Mouse (Mus musculus) kidney, embryonic 16.5 days (tissue): ENCODE results near the gene Slco2a1. TPM values are rescaled to one million over a fixed set of nuclear protein-coding genes. Genes with fewer than 3 reads are reported as not detected.

Experiments
- ATAC-seq: fragments of 200-750 bp; cut with Nextera tagmentation; 2 replicates; pipeline ENCODE4 v1.8.0; 2017; ENCODE audit warnings: moderate TSS enrichment; ENCODE audit not compliant: low FRiP score, low TSS enrichment
- H3K27ac ChIP-seq: fragments of 300-500 bp; sonication (generic); 2 replicates; pipeline ENCODE4 v1.5.1; 2014; ENCODE audit warnings: low read length
- H3K27me3 ChIP-seq: fragments of 300-500 bp; sonication (generic); 2 replicates; pipeline ENCODE4 v1.6.1; 2014; ENCODE audit warnings: low read length, control low read depth, mixed read lengths; ENCODE audit not compliant: insufficient read depth
- H3K36me3 ChIP-seq: fragments of 300-500 bp; sonication (generic); 2 replicates; pipeline ENCODE4 v1.6.1; 2014; ENCODE audit warnings: low read length, control low read depth, mixed read lengths; ENCODE audit not compliant: insufficient read depth
- H3K4me1 ChIP-seq: fragments of 300-500 bp; sonication (generic); 2 replicates; pipeline ENCODE4 v1.6.1; 2014; ENCODE audit warnings: low read length, control low read depth, mixed read lengths; ENCODE audit not compliant: insufficient read depth
- H3K4me2 ChIP-seq: fragments of 300-500 bp; sonication (generic); replicated peaks from 2 replicates; pipeline ENCODE4 v1.6.1; 2014; ENCODE audit warnings: low read depth, low read length
- H3K4me3 ChIP-seq: fragments of 300-500 bp; sonication (generic); 2 replicates; pipeline ENCODE4 v1.5.1; 2014; ENCODE audit warnings: mild to moderate bottlenecking, low read length
- H3K9ac ChIP-seq: fragments of 300-500 bp; sonication (generic); replicated peaks from 2 replicates; pipeline ENCODE4 v1.6.1; 2014; ENCODE audit warnings: low read length
- H3K9me3 ChIP-seq: fragments of 300-500 bp; sonication (generic); 2 replicates; pipeline ENCODE4 v1.6.1; 2016; ENCODE audit warnings: low read length, control low read depth
- WGBS: fragments of 180-500 bp; shearing (Covaris S2); extraction: QIAGEN DNeasy Blood & Tissue Kit; methylation state at CpG from one replicate; pipeline ENCODE4 v1.1.7; 2014; 5-methylcytosine and 5-hydroxymethylcytosine counted together
- polyA plus RNA-seq: library from polyadenylated mRNA; unstranded; fragments of >200 nt; fragmentation: Nextera tagmentation; extraction: Ambion mirVana; gene quantifications from 2 replicates; pipeline ENCODE4 v1.2.1, GENCODE M21; 2015

Slco2a1 gene
- polyA plus RNA-seq, 1 experiment from 2014 or later: 8.2 TPM

DNA sequence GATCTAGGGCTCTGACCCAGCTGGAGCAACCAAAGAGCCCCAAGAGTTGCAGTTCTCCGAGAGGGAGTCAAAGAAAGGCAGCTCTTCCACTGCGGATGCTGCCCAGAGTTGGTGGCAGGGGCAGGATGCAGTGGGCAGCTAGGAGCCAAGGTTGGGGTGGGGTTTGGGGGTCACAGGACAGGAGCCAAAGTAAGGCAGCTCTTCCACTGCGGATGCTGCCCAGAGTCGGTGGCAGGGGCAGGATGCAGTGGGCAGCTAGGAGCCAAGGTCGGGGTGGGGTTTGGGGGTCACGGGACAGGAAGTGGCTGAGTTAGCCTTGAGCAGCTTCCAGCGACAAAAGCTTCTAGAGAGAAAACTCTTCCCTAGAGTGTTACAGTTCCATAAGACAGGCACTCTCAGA is 65.3 kb downstream of the Slco2a1 start:
- H3K36me3 ChIP-seq: no peaks in the 10 kb centered on the region
- H3K4me2 ChIP-seq: no peak overlapping the region
- no peak overlapping the region for H3K27ac ChIP-seq
- H3K4me3 ChIP-seq: no peak overlapping the region
- no peak overlapping the region for H3K9ac ChIP-seq
- no peaks in the 10 kb centered on the region for H3K9me3 ChIP-seq
- no peak for ATAC-seq
- no peaks in the 10 kb centered on the region; the same call in 1 of the 2 replicates for H3K27me3 ChIP-seq
- 0 out of 2 replicates have a peak, but pooled peaks cover under 1% of the 10 kb centered on the region for H3K4me1 ChIP-seq
- 77% methylated on average over 7 of the region's 7 CpGs for WGBS

DNA sequence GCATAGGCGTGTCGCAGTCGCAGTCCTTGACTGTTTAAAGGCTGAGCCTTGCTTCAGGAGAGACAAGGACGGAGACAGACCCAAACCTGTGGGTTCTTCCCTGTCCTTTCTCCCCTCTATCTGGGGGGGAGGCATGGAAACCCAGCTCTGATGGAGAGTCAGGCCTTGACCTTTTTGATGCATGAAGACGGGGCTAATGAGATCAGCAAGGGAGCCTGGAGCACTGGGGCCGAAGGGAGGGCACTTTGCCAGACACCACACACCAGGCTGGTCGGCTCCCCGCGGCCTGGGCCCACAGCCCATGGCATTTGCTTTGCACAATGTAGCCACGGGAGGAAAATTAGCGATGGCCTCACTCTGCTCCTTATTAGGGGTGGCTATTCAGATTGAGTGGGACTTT is 66.5 kb downstream of the Slco2a1 start:
- 0 out of 2 replicates have a peak, but pooled peaks have one; percentile 4 for ATAC-seq
- Histone ChIP-seq H3K4me3 (no peak overlapping the region), H3K4me2 (no peak overlapping the region), H3K27me3 (no peaks in the 10 kb centered on the region; the same call in 1 of the 2 replicates), H3K4me1 (no peaks in the 10 kb centered on the region), H3K27ac (no peak overlapping the region), H3K9me3 (no peaks in the 10 kb centered on the region), H3K36me3 (no peaks in the 10 kb centered on the region), H3K9ac (no peak overlapping the region)
- WGBS: 75% methylated on average over 11 of the region's 11 CpGs

GRCm38 (mm10) chr9:103056164-103056563 is 67.7 kb downstream of the Slco2a1 start:
- no peak overlapping the region for H3K27ac ChIP-seq
- no peaks in the 10 kb centered on the region for H3K4me1 ChIP-seq
- H3K9ac ChIP-seq: no peak overlapping the region
- ATAC-seq: no peak
- 89% methylated on average over 5 of the region's 5 CpGs for WGBS
- H3K4me3 ChIP-seq: no peak overlapping the region
- H3K27me3 ChIP-seq: no peaks in the 10 kb centered on the region; the same call in 1 of the 2 replicates
- no peaks in the 10 kb centered on the region for H3K36me3 ChIP-seq
- no peak overlapping the region for H3K4me2 ChIP-seq
- H3K9me3 ChIP-seq: no peaks in the 10 kb centered on the region

DNA sequence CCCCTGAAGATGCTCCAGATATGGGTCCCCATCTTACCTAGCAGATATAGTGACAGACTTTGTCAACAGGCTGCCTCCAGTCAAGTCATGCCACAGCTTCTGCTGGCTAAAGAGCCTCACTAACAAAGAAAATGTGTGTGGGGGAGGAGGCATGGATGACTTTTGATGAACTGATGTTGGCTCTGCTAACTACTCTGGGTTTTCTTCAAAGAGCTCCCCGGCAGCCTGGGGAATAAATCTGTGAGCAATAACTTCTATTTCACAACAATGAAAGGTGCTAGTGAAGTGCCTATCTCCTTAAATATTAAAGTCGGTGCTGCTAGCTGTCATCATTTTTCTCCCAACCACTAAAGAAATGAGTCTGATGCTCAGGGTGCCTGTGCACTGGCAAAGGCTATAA is 72.0 kb downstream of the Slco2a1 start:
- H3K9ac ChIP-seq: no peak overlapping the region
- WGBS: 42% methylated on average over 2 of the region's 2 CpGs
- no peaks in the 10 kb centered on the region for H3K36me3 ChIP-seq
- no peak for ATAC-seq
- H3K27me3 ChIP-seq: no peaks in the 10 kb centered on the region
- H3K4me1 ChIP-seq: no peaks in the 10 kb centered on the region
- no peak overlapping the region for H3K4me3 ChIP-seq
- no peaks in the 10 kb centered on the region for H3K9me3 ChIP-seq
- H3K27ac ChIP-seq: no peak overlapping the region
- H3K4me2 ChIP-seq: no peak overlapping the region

DNA sequence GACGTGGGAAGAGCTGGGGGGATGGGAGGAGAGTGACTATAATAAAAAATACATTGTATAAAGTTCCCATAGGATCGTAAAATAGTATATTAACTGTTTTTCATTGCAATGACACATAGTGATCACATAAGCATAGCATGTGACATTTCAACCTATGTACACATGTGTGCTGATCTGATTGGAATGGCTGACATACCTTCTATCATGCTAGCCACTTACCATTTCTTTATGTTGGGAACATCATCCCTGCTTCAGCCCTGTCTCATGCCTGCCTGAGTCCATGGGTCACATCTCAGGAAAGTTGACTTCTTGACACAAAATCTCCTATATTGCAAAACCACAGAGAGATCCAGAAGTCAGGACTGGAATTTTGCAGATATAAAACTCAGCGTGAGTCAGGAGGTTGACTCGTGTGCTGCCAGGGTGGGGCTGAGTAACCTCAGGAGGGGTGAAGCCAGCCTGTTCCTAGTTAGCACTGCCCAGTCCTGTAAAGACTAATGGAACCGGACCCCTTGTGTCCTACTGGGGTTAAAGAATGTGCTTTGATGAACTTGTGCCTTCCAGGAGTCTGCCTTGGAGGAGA is 73.0 kb downstream of the Slco2a1 start:
- Histone ChIP-seq H3K9me3 (no peaks in the 10 kb centered on the region), H3K27ac (no peak overlapping the region), H3K27me3 (no peaks in the 10 kb centered on the region), H3K4me1 (no peaks in the 10 kb centered on the region), H3K4me3 (no peak overlapping the region), H3K4me2 (no peak overlapping the region), H3K36me3 (no peaks in the 10 kb centered on the region), H3K9ac (no peak overlapping the region)
- 68% methylated on average over 5 of the region's 5 CpGs for WGBS
- no peak for ATAC-seq

GRCm38 (mm10) chr9:103063591-103063990 is 75.1 kb downstream of the Slco2a1 start:
- H3K27me3 ChIP-seq: no peaks in the 10 kb centered on the region
- no peak for ATAC-seq
- no peaks in the 10 kb centered on the region for H3K36me3 ChIP-seq
- H3K9ac ChIP-seq: no peak overlapping the region
- no peak overlapping the region for H3K4me2 ChIP-seq
- no peak overlapping the region for H3K27ac ChIP-seq
- H3K4me1 ChIP-seq: no peaks in the 10 kb centered on the region
- no peaks in the 10 kb centered on the region for H3K9me3 ChIP-seq
- WGBS: 89% methylated on average over 6 of the region's 6 CpGs
- no peak overlapping the region for H3K4me3 ChIP-seq

- Histone ChIP-seq H3K9me3 (no peaks in the 10 kb centered on the region), H3K4me1 (peaks cover 9% of the 10 kb centered on the region; the same call in 1 of the 2 replicates), H3K9ac (no peak overlapping the region), H3K4me3 (no peak overlapping the region), H3K4me2 (no peak overlapping the region), H3K36me3 (no peaks in the 10 kb centered on the region), H3K27ac (no peak overlapping the region), H3K27me3 (no peaks in the 10 kb centered on the region)
- WGBS: 90% methylated on average over 8 of the region's 8 CpGs
- ATAC-seq: no peak
These were observed 78.3 kb downstream of the Slco2a1 start for GRCm38 (mm10) chr9:103066845-103067244.

GRCm38 (mm10) chr9:103067651-103068050 is 79.1 kb downstream of the Slco2a1 start:
- H3K36me3 ChIP-seq: no peaks in the 10 kb centered on the region
- H3K4me2 ChIP-seq: no peak overlapping the region
- no peaks in the 10 kb centered on the region for H3K27me3 ChIP-seq
- no peak overlapping the region for H3K4me3 ChIP-seq
- ATAC-seq: no peak
- H3K4me1 ChIP-seq: peaks cover 14% of the 10 kb centered on the region; the same call in 1 of the 2 replicates
- no peak overlapping the region for H3K27ac ChIP-seq
- no peaks in the 10 kb centered on the region for H3K9me3 ChIP-seq
- 91% methylated on average over 11 of the region's 11 CpGs for WGBS
- H3K9ac ChIP-seq: no peak overlapping the region

GRCm38 (mm10) chr9:103068769-103069168 is 80.3 kb downstream of the Slco2a1 start:
- Histone ChIP-seq H3K36me3 (no peaks in the 10 kb centered on the region), H3K4me3 (no peak overlapping the region), H3K27ac (no peak overlapping the region), H3K4me2 (no peak overlapping the region), H3K27me3 (no peaks in the 10 kb centered on the region), H3K4me1 (peaks cover 14% of the 10 kb centered on the region; the same call in 1 of the 2 replicates), H3K9ac (no peak overlapping the region), H3K9me3 (no peaks in the 10 kb centered on the region)
- WGBS: 97% methylated on average over 8 of the region's 8 CpGs
- ATAC-seq: no peak

GRCm38 (mm10) chr9:103071541-103072203 is 83.2 kb downstream of the Slco2a1 start:
- 41% methylated on average over 7 of the region's 7 CpGs for WGBS
- no peak overlapping the region for H3K4me2 ChIP-seq
- no peaks in the 10 kb centered on the region for H3K36me3 ChIP-seq
- peaks cover 14% of the 10 kb centered on the region; the same call in 1 of the 2 replicates for H3K4me1 ChIP-seq
- no peak overlapping the region for H3K4me3 ChIP-seq
- H3K27ac ChIP-seq: peak overlapping the region; percentile 43
- H3K9me3 ChIP-seq: no peaks in the 10 kb centered on the region
- ATAC-seq: peak; percentile 83
- H3K27me3 ChIP-seq: no peaks in the 10 kb centered on the region
- no peak overlapping the region for H3K9ac ChIP-seq
